Comparison of ENCODE assay signal across 9 mouse cellular contexts in genomic region chr1:82476746-82477145, GRCm38 (mm10).
DNase-seq lines count a peak whose midpoint lies in the region; ATAC-seq and TF ChIP-seq lines count a peak whose summit lies in the region.
"Had no signal": no experiment of that assay in that cellular context is flagged by ENCODE, and none has a peak within 500 bp of the region (broad histone marks: within the 10 kb centered on the region; RNA-seq: fewer than 3 reads in every experiment).

No protein-coding gene starts in this region.

- H3K27ac ChIP-seq in lung, embryonic 14.5 days (ENCODE audit: low read depth), result peak overlapping the region; percentile 65
- H3K27ac ChIP-seq in heart, embryonic 11.5 days (ENCODE audit: low read depth, low read length), result 0 out of 2 replicates have a peak overlapping the region, but pooled peaks have one; percentile 17

- no peak overlapping the region for H3K9ac ChIP-seq in lung, embryonic 14.5 days
- no peak overlapping the region for H3K9ac ChIP-seq in heart, embryonic 11.5 days (ENCODE audit: low read depth, low read length)

- no peaks in the 10 kb centered on the region for H3K36me3 ChIP-seq in lung, embryonic 14.5 days (ENCODE audit: insufficient read depth)
- H3K36me3 ChIP-seq in heart, embryonic 11.5 days (ENCODE audit: control insufficient read depth, insufficient read depth, low read length), result no peaks in the 10 kb centered on the region

- 26% methylated on average over 9 of the region's 9 CpGs for whole genome bisulfite sequencing in lung, embryonic 14.5 days
- WGBS in heart, embryonic 11.5 days (ENCODE audit: insufficient replicate concordance), result 35% methylated on average over 9 of the region's 9 CpGs

- TF ChIP-seq CTCF in lung, embryonic 14.5 days (IDR thresholded peaks at IDR 0.05; ENCODE audit: low read depth), result no peak

- no peak overlapping the region for H3K4me3 ChIP-seq in lung, embryonic 14.5 days (ENCODE audit: low read depth, low read length)
- H3K4me3 ChIP-seq in heart, embryonic 11.5 days (ENCODE audit: low read depth, low read length), result no peak overlapping the region

- no peaks in the 10 kb centered on the region for H3K9me3 ChIP-seq in lung, embryonic 14.5 days (ENCODE audit: low read depth, low read length)
- H3K9me3 ChIP-seq in heart, embryonic 11.5 days (replicated peaks; ENCODE audit: control insufficient read depth, low read length), result no peaks in the 10 kb centered on the region

- no peaks in the 10 kb centered on the region for H3K4me1 ChIP-seq in lung, embryonic 14.5 days (ENCODE audit: insufficient read depth)
- no peaks in the 10 kb centered on the region for H3K4me1 ChIP-seq in heart, embryonic 11.5 days (ENCODE audit: control insufficient read depth, insufficient read depth, low read length)

- H3K4me2 ChIP-seq in lung, embryonic 14.5 days, result peak overlapping the region; percentile 3; the same call in 1 of the 2 replicates
- no peak overlapping the region for H3K4me2 ChIP-seq in heart, embryonic 11.5 days

- peak; percentile 58 for DNase-seq in lung, embryonic 14.5 days
- DNase-seq in lung, postnatal 25 days (ENCODE audit: low spot score), result no peak
- peak; percentile 16 to 45 for DNase-seq in kidney, postnatal 25 days
- DNase-seq in skeletal muscle tissue, adult 2 months (ENCODE audit: low read depth, low spot score), result peak; percentile 57
- DNase-seq in right cerebral cortex, postnatal 36 days (ENCODE audit: low spot score in 2 of 2), result no peak
- no peak for DNase-seq in thymus, adult 18-20 months
- DNase-seq in layer of hippocampus, adult 9-10 months (ENCODE audit: low spot score), result no peak
- DNase-seq: layer of hippocampus, adult 9-11 months had no signal

- ATAC-seq in lung, embryonic 14.5 days (ENCODE audit: insufficient read depth), result peak; percentile 38; the same call in 1 of the 2 replicates
- no peak for ATAC-seq in heart, embryonic 11.5 days (replicated peaks; ENCODE audit: insufficient number of reproducible peaks, low FRiP score, low TSS enrichment)

- H3K27me3 ChIP-seq in lung, embryonic 14.5 days (ENCODE audit: insufficient read depth, low read length), result no peaks in the 10 kb centered on the region
- H3K27me3 ChIP-seq in heart, embryonic 11.5 days (ENCODE audit: control insufficient read depth, insufficient read depth, low read length), result no peaks in the 10 kb centered on the region

Comparison
In these comparisons a context has a peak if more than half of its experiments do, and no peak if none do; other contexts are left out.
1. DNase-seq: peak in lung, embryonic 14.5 days (single experiment), kidney, postnatal 25 days (2 of 2) and skeletal muscle tissue, adult 2 months (single experiment); none in lung, postnatal 25 days (single experiment), right cerebral cortex, postnatal 36 days (0 of 2), thymus, adult 18-20 months (0 of 2) and layer of hippocampus, adult 9-10 months (single experiment).